Mouse (Mus musculus) frontal cortex, adult 2 months (tissue): ENCODE data around the gene Iqce. TPM values are rescaled to one million over a fixed set of nuclear protein-coding genes. Genes with fewer than 3 reads are reported as not detected.

Source experiments
- DNase-seq, 2 experiments: peaks; one replicate each; pipeline ENCODE4 v3.0.0; 2022; ENCODE audit warnings: low spot score in 1 of 2; ENCODE audit errors: extremely low spot score in 1 of 2
- polyA plus RNA-seq: library from polyadenylated mRNA; depleted of rRNA; stranded (reverse); fragments of >200 nt; gene quantifications from 2 replicates; pipeline ENCODE4 v1.2.3, GENCODE M21; 2012; rRNA removed

Gene Iqce
- polyA plus RNA-seq, 1 experiment, result 60.0 TPM

- DNase-seq, result no peak
Measured at GRCm38 (mm10) chr5:140617714-140618113, 84.5 kb downstream of the Iqce start.

GRCm38 (mm10) chr5:140616691-140617090 is 85.5 kb downstream of the Iqce start:
- DNase-seq, result no peak

- DNase-seq, result no peak
Measured at GRCm38 (mm10) chr5:140616110-140616503, 86.1 kb downstream of the Iqce start.

GRCm38 (mm10) chr5:140615321-140616109 is 86.7 kb downstream of the Iqce start:
- DNase-seq, result no peak

- no peak for DNase-seq
Measured at GRCm38 (mm10) chr5:140614837-140615236, 87.3 kb downstream of the Iqce start.

- DNase-seq, result no peak
Measured at GRCm38 (mm10) chr5:140614141-140614540, 88.0 kb downstream of the Iqce start.

- no peak for DNase-seq
Measured at GRCm38 (mm10) chr5:140612191-140612590, 90.0 kb downstream of the Iqce start.

Other genes starting within 250 kb of the Iqce start
- 18.8 and 22.0 TPM in 2 replicates for gene Chst12, start 196.8 kb downstream of the Iqce start, polyA plus RNA-seq
- 0.21 and 0.34 TPM in 2 replicates for gene Grifin, start 137.3 kb downstream of the Iqce start, polyA plus RNA-seq
- gene Lfng, start 95.1 kb downstream of the Iqce start, polyA plus RNA-seq, result 28.7 and 36.2 TPM in 2 replicates
- 137 and 141 TPM in 2 replicates for gene Ttyh3, start 53.3 kb downstream of the Iqce start, polyA plus RNA-seq
- gene Brat1, start 2.6 kb upstream of the Iqce start, polyA plus RNA-seq, result 23.2 and 23.5 TPM in 2 replicates
- gene Amz1, start 21.7 kb upstream of the Iqce start, polyA plus RNA-seq, result 15.3 and 17.0 TPM in 2 replicates
- gene Gna12, start 128.1 kb upstream of the Iqce start, polyA plus RNA-seq, result 78.0 TPM in 2 replicates